Mouse (Mus musculus) induced T-regulatory cell, adult 2 months (primary cell): ENCODE data around the gene Olfr504.
"Not testable (repeated sequence)": the region's sequence is repeated elsewhere in the genome, so short reads cannot be mapped to it uniquely, and the experiment has no call there.

ENCODE experiments used
- DNase-seq: peaks from one replicate; pipeline ENCODE4 v3.0.0-alpha.2; 2012; ENCODE audit warnings: low read depth

The Olfr504 gene

GRCm38 (mm10) chr7:108565693-108566092, at the start of gene Olfr504:
Gene Olfr504, minus strand, starts transcription at chr7:108565793.
- no peak for DNase-seq

- DNase-seq: no peak
These were observed 48.5 kb upstream of the Olfr504 start for GRCm38 (mm10) chr7:108614110-108614509.

- DNase-seq: no peak
These were observed 44.9 kb upstream of the Olfr504 start, which contains the start of gene Olfr506 for GRCm38 (mm10) chr7:108610487-108610886. Gene Olfr506, plus strand, starts transcription at chr7:108610787.

- not testable (repeated sequence) for DNase-seq
These were observed 36.3 kb upstream of the Olfr504 start for GRCm38 (mm10) chr7:108601916-108602315.

- no peak for DNase-seq
These were observed 24.2 kb upstream of the Olfr504 start for GRCm38 (mm10) chr7:108589797-108590196.

GRCm38 (mm10) chr7:108544227-108544626, 21.4 kb downstream of the Olfr504 start, which contains the start of gene Olfr503:
Gene Olfr503, plus strand, starts transcription at chr7:108544527.
- DNase-seq: not testable (repeated sequence)

GRCm38 (mm10) chr7:108542416-108542815, 23.2 kb downstream of the Olfr504 start:
- no peak for DNase-seq

- no peak for DNase-seq
These were observed 40.6 kb downstream of the Olfr504 start, which contains the start of gene Olfr502 for GRCm38 (mm10) chr7:108524965-108525364. Gene Olfr502, minus strand, starts transcription at chr7:108525065.
